Mouse (Mus musculus): ENCODE measurements at regions not wholly inside any gene's neighbourhood (a gene's known extent, or its start where the extent isn't known, plus 50 kb on each side); places are given as distances from the start of the nearest gene placed in this dataset.

DNA sequence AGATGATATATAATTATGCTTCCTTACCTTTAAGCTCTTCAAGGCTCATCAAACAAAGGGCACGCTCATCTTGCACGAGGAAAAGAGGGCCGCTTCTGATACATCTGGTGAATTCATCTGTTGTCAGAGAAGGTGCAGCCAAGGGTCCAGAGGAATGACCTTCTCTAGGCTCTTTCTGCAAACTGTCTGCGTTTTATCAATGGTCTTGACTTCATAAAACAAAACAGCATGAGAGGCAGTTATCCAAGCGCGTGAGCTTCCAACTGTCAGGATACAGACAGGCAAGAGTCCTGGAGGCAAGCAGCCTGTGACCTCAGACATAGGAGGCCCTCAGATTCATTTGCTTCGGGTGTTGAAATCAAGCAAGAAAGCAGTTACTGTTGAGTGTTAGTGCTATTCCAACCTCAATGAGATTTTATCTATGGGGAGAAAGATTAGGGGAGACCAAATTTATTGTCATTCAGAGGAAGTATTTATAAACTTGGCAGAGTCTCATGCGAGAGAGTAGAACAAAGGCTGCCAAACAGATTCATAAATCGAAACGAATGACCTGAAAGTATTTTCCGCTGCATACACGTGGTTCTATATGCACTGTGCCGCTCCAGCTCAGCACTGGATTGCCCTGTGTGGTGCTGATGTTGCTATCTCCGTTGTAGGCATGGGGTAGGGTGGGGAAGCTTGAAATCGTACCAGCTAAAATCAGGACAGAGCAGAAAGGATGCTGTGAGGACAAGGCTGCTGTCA lies 107.2 kb upstream of the Vangl1 start:
- Histone ChIP-seq H3K4me2 (no peak overlapping the region), H3K9me3 (replicated peaks) (no peaks in the 10 kb centered on the region), H3K36me3 (no peaks in the 10 kb centered on the region), H3K27me3 (no peaks in the 10 kb centered on the region), H3K4me1 (replicated peaks) (no peaks in the 10 kb centered on the region), H3K4me3 (replicated peaks) (no peak overlapping the region), H3K9ac (no peak overlapping the region), H3K27ac (no peak overlapping the region)
- DNase-seq (no peak), ATAC-seq (ENCODE audit: low read depth) (no peak)
- WGBS (ENCODE audit: insufficient replicate concordance) = 58% methylated on average over 15 of the region's 15 CpGs

DNA sequence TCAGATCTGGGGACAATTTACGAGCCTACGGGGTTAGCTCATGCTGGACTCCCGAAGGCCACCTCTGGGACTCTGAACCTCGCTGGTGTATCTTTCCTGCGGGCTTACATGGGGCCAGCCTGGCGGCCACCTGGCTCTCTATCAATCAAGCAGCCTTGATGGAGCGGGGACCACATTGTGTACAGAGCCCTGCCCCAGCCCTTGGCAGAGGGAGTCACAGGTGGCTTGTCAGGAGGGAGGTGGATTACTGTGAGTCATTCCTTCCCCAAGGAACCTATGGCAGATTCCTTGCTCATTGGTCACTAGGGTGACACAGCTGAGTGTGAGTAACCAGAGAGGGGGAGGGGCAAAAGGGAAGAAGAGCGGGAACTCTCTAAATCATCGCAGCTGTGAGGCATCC lies 105.8 kb upstream of the Vangl1 start:
- H3K27ac ChIP-seq = no peak overlapping the region
- ATAC-seq (ENCODE audit: low read depth) = no peak
- H3K4me2 ChIP-seq = no peak overlapping the region

DNA sequence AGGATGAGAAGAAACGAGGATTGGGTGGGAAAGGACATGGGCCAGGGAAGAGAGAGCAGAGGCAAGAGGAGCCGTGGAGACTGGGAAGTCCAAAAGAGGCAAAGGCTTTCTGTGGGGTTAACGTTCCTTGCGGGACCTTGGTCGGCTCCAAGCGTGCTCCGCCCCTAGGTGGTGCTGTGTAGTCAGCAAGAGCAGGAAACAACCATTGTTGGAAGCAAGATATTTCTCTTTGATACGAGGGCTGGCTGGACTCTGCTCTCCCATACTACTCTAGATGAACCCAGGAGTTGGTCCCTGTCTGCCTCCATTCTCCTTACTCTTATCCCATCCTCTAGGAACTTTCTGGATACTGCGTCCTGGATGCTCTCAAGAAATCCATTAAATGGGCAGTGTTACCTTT lies 105.3 kb upstream of the Vangl1 start:
- Histone ChIP-seq H3K4me2 (no peak overlapping the region), H3K27ac (no peak overlapping the region), H3K36me3 (no peaks in the 10 kb centered on the region), H3K27me3 (no peaks in the 10 kb centered on the region), H3K4me1 (replicated peaks) (no peaks in the 10 kb centered on the region), H3K9ac (no peak overlapping the region), H3K9me3 (replicated peaks) (no peaks in the 10 kb centered on the region), H3K4me3 (replicated peaks) (no peak overlapping the region)
- WGBS (ENCODE audit: insufficient replicate concordance) = 19% methylated on average over 9 of the region's 9 CpGs
- no peak for ATAC-seq (ENCODE audit: low read depth)
- DNase-seq = no peak

More for the DNA sequence above, 105.8 kb upstream of the Vangl1 start:
- 66% methylated on average over 9 of the region's 9 CpGs for WGBS (ENCODE audit: insufficient replicate concordance)
- Histone ChIP-seq H3K4me3 (replicated peaks) (no peak overlapping the region), H3K9me3 (replicated peaks) (no peaks in the 10 kb centered on the region), H3K9ac (no peak overlapping the region), H3K27me3 (no peaks in the 10 kb centered on the region), H3K4me1 (replicated peaks) (no peaks in the 10 kb centered on the region), H3K36me3 (no peaks in the 10 kb centered on the region)
- DNase-seq = no peak

DNA sequence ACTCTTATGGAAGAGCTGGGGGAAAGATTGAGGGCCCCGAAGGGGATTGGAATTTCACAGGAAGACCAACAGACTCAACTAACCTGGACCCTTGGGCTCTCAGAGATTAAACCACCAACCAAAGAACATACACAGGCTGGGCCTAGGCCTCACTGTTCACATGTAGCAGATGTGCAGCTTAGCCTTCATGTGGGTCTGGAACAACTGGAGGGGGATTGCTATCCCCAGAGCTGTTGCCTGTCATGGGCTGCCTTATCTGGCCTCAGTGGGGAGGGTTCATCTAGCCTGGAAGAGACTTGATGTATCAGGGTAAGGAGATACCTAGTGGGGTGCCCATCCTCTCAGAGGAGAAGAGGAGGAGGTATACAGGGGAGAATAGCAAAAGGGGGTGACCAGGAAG lies 103.2 kb upstream of the Vangl1 start:
- 52% methylated on average over 1 of the region's 1 CpGs for WGBS (ENCODE audit: insufficient replicate concordance)
- Histone ChIP-seq H3K4me1 (replicated peaks) (no peaks in the 10 kb centered on the region), H3K36me3 (no peaks in the 10 kb centered on the region), H3K27ac (no peak overlapping the region), H3K4me3 (replicated peaks) (no peak overlapping the region), H3K9ac (no peak overlapping the region), H3K4me2 (no peak overlapping the region), H3K9me3 (replicated peaks) (no peaks in the 10 kb centered on the region), H3K27me3 (no peaks in the 10 kb centered on the region)
- DNase-seq = no peak
- no peak for ATAC-seq (ENCODE audit: low read depth)

DNA sequence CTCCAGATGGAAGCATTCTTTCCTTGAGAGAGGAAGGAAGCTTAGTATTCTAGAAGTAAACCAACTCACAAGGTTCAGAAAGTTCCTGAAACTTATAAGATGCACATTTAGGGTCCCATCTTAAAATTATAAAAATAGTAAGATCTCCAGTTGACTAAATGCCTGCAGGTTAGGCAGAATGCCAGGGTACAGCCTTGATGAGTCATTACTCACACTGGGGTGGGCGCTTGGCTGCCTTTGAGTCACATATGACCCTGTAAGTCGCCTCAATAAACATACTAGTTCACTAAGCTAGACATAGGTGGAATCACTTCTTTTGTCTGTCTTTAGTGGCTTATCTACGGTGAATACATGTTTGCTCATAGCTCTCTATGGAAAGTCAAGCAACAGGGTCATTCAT lies 87.9 kb upstream of the Vangl1 start:
- H3K9me3 ChIP-seq (replicated peaks) = 0 out of 2 replicates have a peak, but pooled peaks cover 3% of the 10 kb centered on the region
- no peak overlapping the region for H3K4me3 ChIP-seq (replicated peaks)
- no peak overlapping the region for H3K4me2 ChIP-seq
- H3K9ac ChIP-seq = no peak overlapping the region
- DNase-seq = no peak
- no peaks in the 10 kb centered on the region for H3K27me3 ChIP-seq
- WGBS (ENCODE audit: insufficient replicate concordance) = 58% methylated on average over 3 of the region's 3 CpGs
- H3K27ac ChIP-seq = no peak overlapping the region
- no peaks in the 10 kb centered on the region for H3K4me1 ChIP-seq (replicated peaks)
- no peaks in the 10 kb centered on the region for H3K36me3 ChIP-seq
- ATAC-seq (ENCODE audit: low read depth) = no peak

DNA sequence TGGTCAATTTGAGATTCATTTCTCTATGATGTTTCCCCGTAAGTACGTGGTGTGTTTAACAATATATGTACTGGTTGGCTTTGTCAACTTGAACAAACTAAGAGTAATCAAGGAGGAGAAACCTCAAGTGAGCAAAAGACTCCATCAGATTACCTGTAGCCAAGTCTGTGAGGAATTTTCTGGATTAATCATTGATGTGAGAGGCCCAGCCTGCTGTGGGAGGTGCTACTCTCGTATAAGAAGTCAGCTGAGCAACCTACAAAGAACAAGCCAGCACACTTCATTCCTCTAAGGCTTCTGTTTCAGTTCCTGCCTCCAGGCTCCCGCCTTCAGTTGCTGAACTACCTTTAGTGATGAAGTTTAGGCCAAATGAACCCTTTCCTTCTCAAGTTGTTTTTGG lies 77.5 kb upstream of the Vangl1 start:
- H3K4me1 ChIP-seq (replicated peaks) = no peaks in the 10 kb centered on the region
- 67% methylated on average over 4 of the region's 4 CpGs for whole genome bisulfite sequencing (ENCODE audit: insufficient replicate concordance)
- no peaks in the 10 kb centered on the region for H3K27me3 ChIP-seq
- H3K9ac ChIP-seq = no peak overlapping the region
- no peaks in the 10 kb centered on the region for H3K36me3 ChIP-seq
- no peak overlapping the region for H3K4me3 ChIP-seq (replicated peaks)
- DNase-seq (no peak), ATAC-seq (ENCODE audit: low read depth) (no peak)
- H3K4me2 ChIP-seq = no peak overlapping the region
- no peak overlapping the region for H3K27ac ChIP-seq
- H3K9me3 ChIP-seq (replicated peaks) = no peaks in the 10 kb centered on the region

DNA sequence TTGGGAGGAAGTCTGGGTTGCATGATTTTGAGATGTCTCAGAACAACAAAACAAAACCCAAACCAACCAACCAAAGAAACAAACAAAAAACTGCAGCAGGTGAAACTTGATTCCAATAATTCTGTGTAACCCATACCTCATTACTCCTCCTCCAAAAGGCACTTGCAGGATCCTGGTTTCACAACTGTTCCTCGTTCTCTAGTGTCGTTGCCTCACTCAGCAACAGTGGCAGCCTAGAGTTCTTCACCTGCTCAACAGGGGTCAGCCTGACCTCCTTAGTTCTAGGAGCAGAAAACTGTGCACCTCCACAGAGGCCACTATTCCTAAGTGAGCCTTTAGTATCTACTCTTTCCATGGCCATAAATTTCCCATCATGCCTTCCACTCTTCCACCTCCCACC lies 72.3 kb upstream of the Vangl1 start:
- WGBS (ENCODE audit: insufficient replicate concordance) = 54% methylated on average over 2 of the region's 2 CpGs
- ATAC-seq (ENCODE audit: low read depth) = no peak
- H3K4me3 ChIP-seq (replicated peaks) = no peak overlapping the region
- H3K4me1 ChIP-seq (replicated peaks) = no peaks in the 10 kb centered on the region
- no peak for DNase-seq
- H3K27me3 ChIP-seq = no peaks in the 10 kb centered on the region
- no peak overlapping the region for H3K9ac ChIP-seq
- no peak overlapping the region for H3K27ac ChIP-seq
- no peak overlapping the region for H3K4me2 ChIP-seq
- H3K9me3 ChIP-seq (replicated peaks) = no peaks in the 10 kb centered on the region
- no peaks in the 10 kb centered on the region for H3K36me3 ChIP-seq

DNA sequence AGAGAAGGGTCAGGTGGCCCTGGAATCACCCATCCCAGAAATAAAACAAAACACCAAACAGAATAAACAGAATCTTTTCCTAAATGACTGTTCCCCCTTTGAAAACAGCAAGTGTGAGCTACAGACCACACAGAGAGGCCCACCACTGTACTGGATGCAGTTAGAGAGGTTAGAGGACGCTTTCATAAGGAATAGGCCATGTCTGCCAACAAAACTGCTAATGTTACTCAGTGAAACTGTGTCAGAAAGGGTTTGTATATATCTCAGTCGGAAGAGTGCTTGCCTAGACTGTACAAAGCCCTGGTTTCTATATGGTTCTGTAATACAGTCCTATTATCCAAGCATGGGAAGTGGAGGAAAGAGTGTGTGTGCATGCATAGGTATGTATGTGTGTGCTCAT lies 71.8 kb upstream of the Vangl1 start:
- 46% methylated on average over 2 of the region's 2 CpGs for WGBS (ENCODE audit: insufficient replicate concordance)
- ATAC-seq (ENCODE audit: low read depth) (no peak), DNase-seq (no peak)
- Histone ChIP-seq H3K4me3 (replicated peaks) (no peak overlapping the region), H3K9ac (no peak overlapping the region), H3K27me3 (no peaks in the 10 kb centered on the region), H3K9me3 (replicated peaks) (no peaks in the 10 kb centered on the region), H3K36me3 (no peaks in the 10 kb centered on the region), H3K4me1 (replicated peaks) (no peaks in the 10 kb centered on the region), H3K27ac (no peak overlapping the region), H3K4me2 (no peak overlapping the region)

DNA sequence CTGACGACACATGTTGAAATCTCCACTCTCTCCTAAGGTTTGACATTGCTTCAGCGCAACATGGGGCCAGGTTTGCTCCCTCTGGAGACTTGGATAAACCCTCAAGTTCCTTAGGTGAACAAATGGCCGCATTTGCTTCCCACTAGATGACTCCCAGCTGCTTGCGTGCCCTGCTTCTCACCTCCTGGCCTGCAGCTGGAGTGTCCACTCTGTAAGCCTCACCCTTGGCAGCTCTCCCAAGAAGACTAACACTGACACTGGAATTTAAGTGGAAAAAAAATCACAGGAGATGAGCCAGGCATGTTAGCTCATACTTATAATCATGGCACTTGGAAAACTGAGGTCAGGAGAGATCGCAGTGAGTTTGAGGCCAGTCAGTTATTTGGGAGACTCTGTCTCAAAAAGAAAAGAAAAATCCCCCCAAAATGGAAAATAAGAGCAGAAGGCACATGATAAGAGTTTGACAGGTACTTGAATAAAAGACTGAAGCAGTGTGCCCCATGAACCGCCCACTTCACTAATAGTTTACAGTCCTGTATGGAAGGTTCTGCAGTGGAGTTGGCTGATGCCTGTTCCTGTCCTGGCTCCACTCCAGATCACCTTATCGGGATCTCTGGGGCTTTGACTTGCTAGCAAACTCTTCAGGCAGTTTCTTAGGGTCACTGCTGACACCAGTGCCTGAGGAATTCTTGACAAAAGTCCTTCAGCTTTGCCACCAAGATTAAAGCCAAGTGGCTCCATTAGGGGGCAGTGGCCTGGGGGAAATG lies 70.9 kb upstream of the Vangl1 start:
- Histone ChIP-seq H3K4me2 (no peak overlapping the region), H3K36me3 (no peaks in the 10 kb centered on the region), H3K9me3 (replicated peaks) (no peaks in the 10 kb centered on the region), H3K4me3 (replicated peaks) (no peak overlapping the region), H3K27ac (no peak overlapping the region), H3K27me3 (no peaks in the 10 kb centered on the region), H3K4me1 (replicated peaks) (no peaks in the 10 kb centered on the region), H3K9ac (no peak overlapping the region)
- WGBS (ENCODE audit: insufficient replicate concordance) = 63% methylated on average over 7 of the region's 7 CpGs
- ATAC-seq (ENCODE audit: low read depth) (no peak), DNase-seq (no peak)

DNA sequence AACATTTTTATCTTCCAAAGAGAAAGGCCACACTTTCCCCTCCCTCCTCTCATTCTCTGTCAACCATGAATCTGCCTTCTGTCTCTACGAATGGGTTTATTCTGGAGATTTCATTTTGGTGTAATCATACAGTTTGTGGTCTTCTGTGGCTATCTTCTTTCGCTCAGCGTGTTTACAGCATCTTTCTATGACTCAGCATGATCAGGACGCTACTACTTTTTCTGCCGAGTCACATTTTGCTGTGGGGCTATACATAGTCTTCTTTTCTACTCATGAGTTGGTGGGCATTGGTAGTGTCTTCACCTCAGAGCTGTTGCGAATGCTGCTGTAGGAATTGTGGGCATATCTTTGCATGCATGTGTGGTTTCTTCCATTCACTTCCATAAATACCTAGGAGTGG lies 66.3 kb upstream of the Vangl1 start:
- peak; percentile 79 for ATAC-seq (ENCODE audit: low read depth)
- Histone ChIP-seq H3K36me3 (no peaks in the 10 kb centered on the region), H3K27me3 (no peaks in the 10 kb centered on the region), H3K4me1 (replicated peaks) (no peaks in the 10 kb centered on the region), H3K27ac (no peak overlapping the region), H3K9ac (no peak overlapping the region), H3K4me2 (no peak overlapping the region), H3K9me3 (replicated peaks) (no peaks in the 10 kb centered on the region), H3K4me3 (replicated peaks) (no peak overlapping the region)
- 51% methylated on average over 6 of the region's 6 CpGs for WGBS (ENCODE audit: insufficient replicate concordance)
- peak; percentile 22 for DNase-seq

DNA sequence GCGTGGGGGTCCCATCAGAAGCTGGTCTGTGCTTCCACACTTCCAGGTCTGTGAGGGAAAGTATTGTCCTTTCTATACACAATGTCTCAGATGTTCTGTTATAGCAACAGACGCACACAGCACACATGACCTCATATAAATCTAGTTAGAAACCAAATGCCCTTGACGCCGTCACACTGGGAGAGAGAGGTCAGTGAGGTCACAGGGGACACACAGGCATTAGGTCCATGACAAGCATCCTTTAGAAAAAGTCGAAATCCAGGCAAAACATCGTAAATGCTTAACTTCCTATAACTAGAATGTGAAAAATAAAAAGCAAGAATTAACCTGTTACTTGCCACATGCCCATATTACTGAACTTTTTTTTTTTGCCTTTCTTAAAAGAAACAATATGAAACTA lies 65.8 kb upstream of the Vangl1 start:
- ATAC-seq (ENCODE audit: low read depth) (no peak), DNase-seq (no peak)
- Histone ChIP-seq H3K4me2 (no peak overlapping the region), H3K36me3 (no peaks in the 10 kb centered on the region), H3K27me3 (no peaks in the 10 kb centered on the region), H3K4me1 (replicated peaks) (no peaks in the 10 kb centered on the region), H3K9ac (no peak overlapping the region), H3K9me3 (replicated peaks) (no peaks in the 10 kb centered on the region), H3K4me3 (replicated peaks) (no peak overlapping the region), H3K27ac (no peak overlapping the region)
- WGBS (ENCODE audit: insufficient replicate concordance) = 55% methylated on average over 6 of the region's 6 CpGs

DNA sequence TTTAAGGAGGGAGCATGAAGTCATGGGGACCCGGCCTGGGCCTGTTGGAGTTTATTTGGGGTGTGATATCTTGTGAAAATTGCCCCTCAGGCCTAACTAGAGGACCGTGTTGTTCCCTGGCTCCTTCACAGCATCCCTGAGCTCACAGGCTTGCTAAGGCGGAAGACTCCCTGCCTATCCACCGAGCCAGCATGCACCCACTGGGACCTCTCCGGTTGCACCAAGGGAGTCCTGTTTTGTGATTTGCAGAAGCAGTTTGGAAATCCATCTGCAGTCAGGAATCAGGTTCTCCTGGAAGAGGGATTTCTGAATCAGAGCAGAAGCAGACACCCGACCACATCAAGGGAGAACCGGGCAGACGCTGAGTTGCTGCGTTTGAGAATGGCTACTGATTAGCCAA lies 61.6 kb upstream of the Vangl1 start:
- Histone ChIP-seq H3K36me3 (no peaks in the 10 kb centered on the region), H3K4me2 (no peak overlapping the region), H3K4me3 (replicated peaks) (no peak overlapping the region), H3K27ac (no peak overlapping the region), H3K9me3 (replicated peaks) (no peaks in the 10 kb centered on the region), H3K9ac (no peak overlapping the region), H3K27me3 (no peaks in the 10 kb centered on the region), H3K4me1 (replicated peaks) (no peaks in the 10 kb centered on the region)
- DNase-seq = no peak
- ATAC-seq (ENCODE audit: low read depth) = no peak
- 66% methylated on average over 9 of the region's 9 CpGs for WGBS (ENCODE audit: insufficient replicate concordance)

All from liver, embryonic 13.5 days (tissue).